Mouse (Mus musculus): ENCODE measurements at regions not wholly inside any gene's neighbourhood (a gene's known extent, or its start where the extent isn't known, plus 50 kb on each side); places are given as distances from the start of the nearest gene placed in this dataset.

DNA sequence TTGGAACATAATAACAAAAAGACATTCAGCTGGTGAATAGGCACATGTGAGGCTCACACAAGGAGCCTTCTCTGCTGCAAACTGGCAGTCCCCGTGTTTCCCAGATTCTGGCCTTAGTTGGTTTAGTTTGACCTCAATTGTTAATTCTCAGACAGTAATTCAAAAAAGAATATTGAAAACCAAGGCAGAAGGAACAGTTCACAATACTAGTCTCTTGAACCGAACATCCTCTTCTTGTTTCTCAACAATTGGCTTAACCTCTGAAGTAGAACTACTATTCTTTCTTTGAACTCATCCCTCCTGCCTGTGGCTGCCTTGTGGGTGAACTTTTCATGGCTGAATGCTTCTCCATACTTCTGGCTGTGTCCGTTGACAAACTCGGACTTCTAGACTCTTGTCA lies 110.4 kb upstream of the Neil3 start:
- Histone ChIP-seq H3K4me1 (ENCODE audit: control insufficient read depth, insufficient read depth, low read length) (no peaks in the 10 kb centered on the region), H3K4me3 (ENCODE audit: insufficient read depth, low read length) (no peak overlapping the region), H3K27ac (ENCODE audit: insufficient read depth, low read length) (no peak overlapping the region)
- TF ChIP-seq CTCF (IDR thresholded peaks at IDR 0.05; ENCODE audit: extremely low read depth, insufficient read depth, low read length) (no peak), POLR2A (IDR thresholded peaks at IDR 0.05; ENCODE audit: extremely low read depth, insufficient read depth, low read length) (no peak)

- Histone ChIP-seq H3K4me1 (ENCODE audit: control insufficient read depth, insufficient read depth, low read length) (no peaks in the 10 kb centered on the region), H3K27ac (ENCODE audit: insufficient read depth, low read length) (no peak overlapping the region), H3K4me3 (ENCODE audit: insufficient read depth, low read length) (no peak overlapping the region)
- TF ChIP-seq CTCF (IDR thresholded peaks at IDR 0.05; ENCODE audit: extremely low read depth, insufficient read depth, low read length), result no peak
- no peak for TF ChIP-seq POLR2A (IDR thresholded peaks at IDR 0.05; ENCODE audit: extremely low read depth, insufficient read depth, low read length)
Observed at GRCm38 (mm10) chr8:53769211-53769610, 130.3 kb upstream of the Neil3 start.

- Histone ChIP-seq H3K4me1 (ENCODE audit: control insufficient read depth, insufficient read depth, low read length) (no peaks in the 10 kb centered on the region), H3K27ac (ENCODE audit: insufficient read depth, low read length) (no peak overlapping the region), H3K4me3 (ENCODE audit: insufficient read depth, low read length) (no peak overlapping the region)
- no peak for TF ChIP-seq CTCF (IDR thresholded peaks at IDR 0.05; ENCODE audit: extremely low read depth, insufficient read depth, low read length)
- TF ChIP-seq POLR2A (IDR thresholded peaks at IDR 0.05; ENCODE audit: extremely low read depth, insufficient read depth, low read length), result no peak
Observed at GRCm38 (mm10) chr8:53775511-53775910, 136.6 kb upstream of the Neil3 start.

DNA sequence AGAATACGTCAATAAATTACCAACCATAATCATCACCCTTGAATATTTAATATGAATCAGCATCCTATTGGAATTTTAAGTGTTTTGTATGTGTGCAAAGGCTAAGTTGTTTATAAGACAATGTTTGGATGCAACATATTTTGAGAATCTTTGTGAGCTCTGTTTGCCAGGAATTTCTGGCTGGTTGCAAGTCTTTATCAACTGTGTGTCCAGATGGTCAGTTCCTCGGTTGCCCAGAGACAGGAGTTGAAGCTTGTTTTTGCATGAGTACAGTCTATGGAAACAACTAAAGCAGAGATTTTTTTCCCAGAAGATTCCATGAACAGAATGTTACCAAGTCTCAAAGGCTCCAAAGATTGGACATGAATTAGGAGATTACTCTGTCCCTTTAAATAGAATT lies 142.0 kb upstream of the Neil3 start:
- Histone ChIP-seq H3K27ac (ENCODE audit: insufficient read depth, low read length) (no peak overlapping the region), H3K4me3 (ENCODE audit: insufficient read depth, low read length) (no peak overlapping the region), H3K4me1 (ENCODE audit: control insufficient read depth, insufficient read depth, low read length) (no peaks in the 10 kb centered on the region)
- TF ChIP-seq CTCF (IDR thresholded peaks at IDR 0.05; ENCODE audit: extremely low read depth, insufficient read depth, low read length), result no peak
- TF ChIP-seq POLR2A (IDR thresholded peaks at IDR 0.05; ENCODE audit: extremely low read depth, insufficient read depth, low read length), result no peak

- Histone ChIP-seq H3K4me3 (ENCODE audit: insufficient read depth, low read length) (no peak overlapping the region), H3K4me1 (ENCODE audit: control insufficient read depth, insufficient read depth, low read length) (no peaks in the 10 kb centered on the region), H3K27ac (ENCODE audit: insufficient read depth, low read length) (no peak overlapping the region)
- TF ChIP-seq POLR2A (IDR thresholded peaks at IDR 0.05; ENCODE audit: extremely low read depth, insufficient read depth, low read length) (no peak), CTCF (IDR thresholded peaks at IDR 0.05; ENCODE audit: extremely low read depth, insufficient read depth, low read length) (no peak)
Observed at GRCm38 (mm10) chr8:53781885-53782284, 143.0 kb upstream of the Neil3 start.

DNA sequence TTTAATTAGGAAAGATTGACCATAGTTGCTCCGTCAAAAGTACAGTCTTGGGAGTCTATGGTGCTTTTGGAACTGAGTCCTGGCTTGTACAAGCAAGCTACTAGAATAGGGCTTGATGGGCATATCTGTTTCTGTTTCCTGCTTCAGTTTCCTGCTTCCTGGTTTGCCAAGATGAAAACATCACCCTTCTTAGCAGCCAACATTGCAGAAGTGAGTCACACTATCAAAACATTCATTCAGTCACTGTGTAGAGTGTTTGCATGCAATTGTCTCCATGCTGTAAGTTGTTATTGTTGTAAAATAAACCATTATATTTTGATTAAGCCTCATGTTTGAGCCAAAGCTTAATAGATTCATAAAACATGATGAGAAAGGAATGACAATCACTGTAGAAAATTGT lies 149.3 kb upstream of the Neil3 start:
- H3K27ac ChIP-seq (ENCODE audit: insufficient read depth, low read length), result no peak overlapping the region
- no peak overlapping the region for H3K4me3 ChIP-seq (ENCODE audit: insufficient read depth, low read length)
- TF ChIP-seq POLR2A (IDR thresholded peaks at IDR 0.05; ENCODE audit: extremely low read depth, insufficient read depth, low read length), result no peak
- H3K4me1 ChIP-seq (ENCODE audit: control insufficient read depth, insufficient read depth, low read length), result no peaks in the 10 kb centered on the region

GRCm38 (mm10) chr8:53821148-53821547 lies 182.3 kb upstream of the Neil3 start:
- H3K4me1 ChIP-seq (ENCODE audit: control insufficient read depth, insufficient read depth, low read length), result no peaks in the 10 kb centered on the region
- H3K4me3 ChIP-seq (ENCODE audit: insufficient read depth, low read length), result no peak overlapping the region
- no peak overlapping the region for H3K27ac ChIP-seq (ENCODE audit: insufficient read depth, low read length)
- TF ChIP-seq CTCF (IDR thresholded peaks at IDR 0.05; ENCODE audit: extremely low read depth, insufficient read depth, low read length), result no peak

DNA sequence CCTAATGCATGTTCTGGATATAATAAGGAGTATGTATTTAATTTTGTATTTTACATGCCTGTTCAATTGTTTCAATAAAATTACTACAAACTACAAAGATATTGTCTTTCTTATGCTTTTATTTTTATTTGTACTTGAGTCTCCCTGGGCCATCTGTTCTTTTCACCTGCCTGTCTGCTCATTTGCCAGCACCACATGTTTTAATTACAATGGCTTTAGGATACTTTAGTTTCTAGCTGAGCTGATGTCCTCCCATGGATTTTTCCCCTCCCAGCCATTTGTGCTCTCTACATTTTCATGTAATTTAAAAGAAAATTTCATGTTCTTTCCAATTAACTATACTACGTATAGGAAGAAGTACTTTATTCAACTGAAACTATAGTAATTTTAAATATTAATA lies 188.5 kb upstream of the Neil3 start:
- TF ChIP-seq CTCF (IDR thresholded peaks at IDR 0.05; ENCODE audit: extremely low read depth, insufficient read depth, low read length) (no peak), POLR2A (IDR thresholded peaks at IDR 0.05; ENCODE audit: extremely low read depth, insufficient read depth, low read length) (no peak)
- no peak overlapping the region for H3K4me3 ChIP-seq (ENCODE audit: insufficient read depth, low read length)
- H3K27ac ChIP-seq (ENCODE audit: insufficient read depth, low read length), result no peak overlapping the region
- no peaks in the 10 kb centered on the region for H3K4me1 ChIP-seq (ENCODE audit: control insufficient read depth, insufficient read depth, low read length)

DNA sequence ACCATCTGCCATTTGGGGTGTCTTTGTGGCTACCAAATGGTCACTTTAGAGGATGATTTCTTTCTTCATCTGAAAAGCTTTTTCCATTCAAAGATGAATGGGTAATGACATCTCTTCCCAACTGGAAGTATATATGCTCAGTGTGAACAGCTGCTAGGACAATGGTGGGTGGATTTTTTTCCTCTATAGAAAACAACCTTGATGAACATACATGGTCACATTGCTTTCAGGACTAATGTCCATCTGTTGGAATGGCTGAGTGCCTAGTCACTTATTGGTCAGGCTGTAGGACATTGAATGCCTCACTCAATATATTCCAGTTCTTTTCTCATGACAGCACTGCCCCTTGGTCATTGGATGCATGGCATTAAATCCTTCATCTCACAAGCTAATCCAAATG lies 209.0 kb upstream of the Neil3 start:
- no peak for TF ChIP-seq CTCF (IDR thresholded peaks at IDR 0.05; ENCODE audit: extremely low read depth, insufficient read depth, low read length)
- no peak for TF ChIP-seq POLR2A (IDR thresholded peaks at IDR 0.05; ENCODE audit: extremely low read depth, insufficient read depth, low read length)

DNA sequence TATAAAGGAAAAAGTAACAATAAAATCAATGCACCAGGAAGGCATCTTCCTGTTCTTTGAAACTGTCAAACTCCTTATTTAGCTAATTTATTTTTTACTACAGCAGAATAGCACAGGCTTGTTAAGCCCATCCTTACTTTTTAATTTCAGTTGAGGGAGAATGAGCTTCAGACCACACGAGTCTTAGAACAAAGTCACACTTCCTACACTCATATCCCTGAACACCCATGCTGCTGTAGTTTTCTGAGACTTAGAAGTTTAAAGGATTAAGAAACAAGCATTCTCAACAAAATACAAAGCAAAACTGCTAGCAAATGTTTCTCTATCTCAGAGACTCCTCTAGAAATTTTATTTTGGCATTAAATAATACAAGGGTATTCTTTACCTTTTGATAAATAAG lies 208.8 kb upstream of the Vegfc start:
- TF ChIP-seq CTCF (IDR thresholded peaks at IDR 0.05; ENCODE audit: extremely low read depth, insufficient read depth, low read length) (no peak), POLR2A (IDR thresholded peaks at IDR 0.05; ENCODE audit: extremely low read depth, insufficient read depth, low read length) (no peak)
- H3K27ac ChIP-seq (ENCODE audit: insufficient read depth, low read length), result no peak overlapping the region
- H3K4me3 ChIP-seq (ENCODE audit: insufficient read depth, low read length), result no peak overlapping the region
- H3K4me1 ChIP-seq (ENCODE audit: control insufficient read depth, insufficient read depth, low read length), result no peaks in the 10 kb centered on the region

More for the DNA sequence above, 209.0 kb upstream of the Neil3 start:
- Histone ChIP-seq H3K4me3 (ENCODE audit: insufficient read depth, low read length) (no peak overlapping the region), H3K27ac (ENCODE audit: insufficient read depth, low read length) (no peak overlapping the region), H3K4me1 (ENCODE audit: control insufficient read depth, insufficient read depth, low read length) (no peaks in the 10 kb centered on the region)
